Mouse (Mus musculus) kidney, embryonic 16.5 days (tissue): ENCODE results near the gene Mllt10. TPM values are rescaled to one million over a fixed set of nuclear protein-coding genes. Genes with fewer than 3 reads are reported as not detected.
A peak's percentile ranks its signal among the peaks of the same experiment; 100 is the strongest.

Source experiments
- ATAC-seq: fragments of 200-750 bp; cut with Nextera tagmentation; 2 replicates; pipeline ENCODE4 v1.8.0; 2017; ENCODE audit warnings: moderate TSS enrichment; ENCODE audit not compliant: low FRiP score, low TSS enrichment
- H3K27ac ChIP-seq: fragments of 300-500 bp; sonication (generic); 2 replicates; pipeline ENCODE4 v1.5.1; 2014; ENCODE audit warnings: low read length
- H3K27me3 ChIP-seq: fragments of 300-500 bp; sonication (generic); 2 replicates; pipeline ENCODE4 v1.6.1; 2014; ENCODE audit warnings: low read length, control low read depth, mixed read lengths; ENCODE audit not compliant: insufficient read depth
- H3K36me3 ChIP-seq: fragments of 300-500 bp; sonication (generic); 2 replicates; pipeline ENCODE4 v1.6.1; 2014; ENCODE audit warnings: low read length, control low read depth, mixed read lengths; ENCODE audit not compliant: insufficient read depth
- H3K4me1 ChIP-seq: fragments of 300-500 bp; sonication (generic); 2 replicates; pipeline ENCODE4 v1.6.1; 2014; ENCODE audit warnings: low read length, control low read depth, mixed read lengths; ENCODE audit not compliant: insufficient read depth
- H3K4me2 ChIP-seq: fragments of 300-500 bp; sonication (generic); replicated peaks from 2 replicates; pipeline ENCODE4 v1.6.1; 2014; ENCODE audit warnings: low read depth, low read length
- H3K4me3 ChIP-seq: fragments of 300-500 bp; sonication (generic); 2 replicates; pipeline ENCODE4 v1.5.1; 2014; ENCODE audit warnings: mild to moderate bottlenecking, low read length
- H3K9ac ChIP-seq: fragments of 300-500 bp; sonication (generic); replicated peaks from 2 replicates; pipeline ENCODE4 v1.6.1; 2014; ENCODE audit warnings: low read length
- H3K9me3 ChIP-seq: fragments of 300-500 bp; sonication (generic); 2 replicates; pipeline ENCODE4 v1.6.1; 2016; ENCODE audit warnings: low read length, control low read depth
- WGBS: fragments of 180-500 bp; shearing (Covaris S2); extraction: QIAGEN DNeasy Blood & Tissue Kit; methylation state at CpG from one replicate; pipeline ENCODE4 v1.1.7; 2014; 5-methylcytosine and 5-hydroxymethylcytosine counted together
- polyA plus RNA-seq: library from polyadenylated mRNA; unstranded; fragments of >200 nt; fragmentation: Nextera tagmentation; extraction: Ambion mirVana; gene quantifications from 2 replicates; pipeline ENCODE4 v1.2.1, GENCODE M21; 2015

Mllt10 gene
- polyA plus RNA-seq, 1 experiment from 2014 or later = 63.4 TPM

GRCm38 (mm10) chr2:18206811-18207210 lies 151.8 kb downstream of the Mllt10 start:
- peaks cover 69% of the 10 kb centered on the region for H3K36me3 ChIP-seq
- no peak overlapping the region for H3K27ac ChIP-seq
- no peaks in the 10 kb centered on the region for H3K4me1 ChIP-seq
- no peaks in the 10 kb centered on the region for H3K27me3 ChIP-seq
- 85% methylated on average over 10 of the region's 10 CpGs for WGBS
- no peak overlapping the region for H3K4me2 ChIP-seq
- H3K9ac ChIP-seq = no peak overlapping the region
- ATAC-seq = no peak
- H3K4me3 ChIP-seq = no peak overlapping the region
- H3K9me3 ChIP-seq = no peaks in the 10 kb centered on the region

- H3K36me3 ChIP-seq = peaks cover 61% of the 10 kb centered on the region
- H3K4me3 ChIP-seq = no peak overlapping the region
- H3K27ac ChIP-seq = no peak overlapping the region
- 82% methylated on average over 6 of the region's 6 CpGs for WGBS
- H3K4me1 ChIP-seq = no peaks in the 10 kb centered on the region
- no peaks in the 10 kb centered on the region for H3K9me3 ChIP-seq
- H3K27me3 ChIP-seq = no peaks in the 10 kb centered on the region
- H3K4me2 ChIP-seq = no peak overlapping the region
- no peak overlapping the region for H3K9ac ChIP-seq
- ATAC-seq = no peak
Observed at GRCm38 (mm10) chr2:18208578-18208977, 153.5 kb downstream of the Mllt10 start.

GRCm38 (mm10) chr2:18209211-18209823 lies 154.3 kb downstream of the Mllt10 start:
- no peak overlapping the region for H3K9ac ChIP-seq
- no peak overlapping the region for H3K4me3 ChIP-seq
- no peak overlapping the region for H3K4me2 ChIP-seq
- no peaks in the 10 kb centered on the region for H3K4me1 ChIP-seq
- no peak for ATAC-seq
- no peaks in the 10 kb centered on the region for H3K9me3 ChIP-seq
- WGBS = 89% methylated on average over 7 of the region's 7 CpGs
- no peaks in the 10 kb centered on the region for H3K27me3 ChIP-seq
- no peak overlapping the region for H3K27ac ChIP-seq
- H3K36me3 ChIP-seq = peaks cover 66% of the 10 kb centered on the region

- Histone ChIP-seq H3K9ac (no peak overlapping the region), H3K36me3 (peaks cover 71% of the 10 kb centered on the region), H3K4me2 (no peak overlapping the region), H3K9me3 (no peaks in the 10 kb centered on the region), H3K4me1 (no peaks in the 10 kb centered on the region), H3K4me3 (no peak overlapping the region), H3K27me3 (no peaks in the 10 kb centered on the region), H3K27ac (no peak overlapping the region)
- 89% methylated on average over 4 of the region's 4 CpGs for WGBS
- no peak for ATAC-seq
Observed at GRCm38 (mm10) chr2:18209948-18210347, 154.9 kb downstream of the Mllt10 start.

GRCm38 (mm10) chr2:18214031-18214430 lies 159.0 kb downstream of the Mllt10 start:
- no peaks in the 10 kb centered on the region for H3K27me3 ChIP-seq
- no peak overlapping the region for H3K27ac ChIP-seq
- H3K4me2 ChIP-seq = no peak overlapping the region
- no peak overlapping the region for H3K4me3 ChIP-seq
- WGBS = 83% methylated on average over 2 of the region's 2 CpGs
- H3K36me3 ChIP-seq = peaks cover 63% of the 10 kb centered on the region
- no peaks in the 10 kb centered on the region for H3K9me3 ChIP-seq
- no peak overlapping the region for H3K9ac ChIP-seq
- H3K4me1 ChIP-seq = peaks cover 9% of the 10 kb centered on the region; the same call in 1 of the 2 replicates
- no peak for ATAC-seq

GRCm38 (mm10) chr2:18217867-18218266 lies 162.8 kb downstream of the Mllt10 start:
- Histone ChIP-seq H3K9me3 (no peaks in the 10 kb centered on the region), H3K27me3 (no peaks in the 10 kb centered on the region), H3K36me3 (peaks cover 51% of the 10 kb centered on the region), H3K27ac (0 out of 2 replicates have a peak overlapping the region, but pooled peaks have one; percentile 28), H3K4me2 (no peak overlapping the region), H3K9ac (no peak overlapping the region), H3K4me3 (no peak overlapping the region), H3K4me1 (peaks cover 9% of the 10 kb centered on the region; the same call in 1 of the 2 replicates)
- WGBS = 42% methylated on average over 3 of the region's 3 CpGs
- ATAC-seq = peak; percentile 87

GRCm38 (mm10) chr2:18218500-18218899 lies 163.5 kb downstream of the Mllt10 start:
- H3K4me2 ChIP-seq = no peak overlapping the region
- peaks cover 9% of the 10 kb centered on the region; the same call in 1 of the 2 replicates for H3K4me1 ChIP-seq
- ATAC-seq = 0 out of 2 replicates have a peak, but pooled peaks have one; percentile 31
- no peaks in the 10 kb centered on the region for H3K9me3 ChIP-seq
- H3K9ac ChIP-seq = no peak overlapping the region
- peaks cover 48% of the 10 kb centered on the region for H3K36me3 ChIP-seq
- 55% methylated on average over 5 of the region's 5 CpGs for WGBS
- H3K27me3 ChIP-seq = no peaks in the 10 kb centered on the region
- H3K27ac ChIP-seq = 0 out of 2 replicates have a peak overlapping the region, but pooled peaks have one; percentile 28
- H3K4me3 ChIP-seq = no peak overlapping the region

- Histone ChIP-seq H3K36me3 (peaks cover 44% of the 10 kb centered on the region), H3K4me1 (peaks cover 9% of the 10 kb centered on the region; the same call in 1 of the 2 replicates), H3K4me2 (no peak overlapping the region), H3K27me3 (no peaks in the 10 kb centered on the region), H3K4me3 (no peak overlapping the region), H3K27ac (no peak overlapping the region), H3K9ac (no peak overlapping the region), H3K9me3 (no peaks in the 10 kb centered on the region)
- ATAC-seq = no peak
- WGBS = 54% methylated on average over 8 of the region's 8 CpGs
Observed at GRCm38 (mm10) chr2:18219136-18219535, 164.1 kb downstream of the Mllt10 start.

GRCm38 (mm10) chr2:18219569-18219968 lies 164.5 kb downstream of the Mllt10 start:
- no peak overlapping the region for H3K27ac ChIP-seq
- ATAC-seq = no peak
- H3K9me3 ChIP-seq = no peaks in the 10 kb centered on the region

GRCm38 (mm10) chr2:18228486-18229062 lies 173.5 kb downstream of the Mllt10 start:
- 30% methylated on average over 8 of the region's 8 CpGs for WGBS
- H3K27ac ChIP-seq = no peak overlapping the region
- H3K9ac ChIP-seq = no peak overlapping the region
- no peak overlapping the region for H3K4me2 ChIP-seq
- no peaks in the 10 kb centered on the region for H3K36me3 ChIP-seq
- H3K4me1 ChIP-seq = peaks cover 7% of the 10 kb centered on the region; the same call in 1 of the 2 replicates
- peak; percentile 65; the same call in 1 of the 2 replicates for ATAC-seq
- no peaks in the 10 kb centered on the region for H3K9me3 ChIP-seq
- no peaks in the 10 kb centered on the region for H3K27me3 ChIP-seq
- no peak overlapping the region for H3K4me3 ChIP-seq

More at GRCm38 (mm10) chr2:18219569-18219968, 164.5 kb downstream of the Mllt10 start:
- Histone ChIP-seq H3K9ac (no peak overlapping the region), H3K36me3 (peaks cover 39% of the 10 kb centered on the region), H3K4me3 (no peak overlapping the region), H3K27me3 (no peaks in the 10 kb centered on the region), H3K4me1 (peaks cover 9% of the 10 kb centered on the region; the same call in 1 of the 2 replicates), H3K4me2 (no peak overlapping the region)
- WGBS = 63% methylated on average over 13 of the region's 13 CpGs
